Mouse (Mus musculus) urinary bladder, postnatal 14 days (tissue): Measurements from ENCODE around the gene Chpf.
A peak's percentile ranks its signal among the peaks of the same experiment; 100 is the strongest.

Experiments used
- DNase-seq: peaks from one replicate; pipeline ENCODE4 v3.0.0; 2021; ENCODE audit warnings: low spot score

Chpf gene

GRCm38 (mm10) chr1:75458025-75458788 is 20.9 kb downstream of the Chpf start:
- DNase-seq, result peak; percentile 38

DNA sequence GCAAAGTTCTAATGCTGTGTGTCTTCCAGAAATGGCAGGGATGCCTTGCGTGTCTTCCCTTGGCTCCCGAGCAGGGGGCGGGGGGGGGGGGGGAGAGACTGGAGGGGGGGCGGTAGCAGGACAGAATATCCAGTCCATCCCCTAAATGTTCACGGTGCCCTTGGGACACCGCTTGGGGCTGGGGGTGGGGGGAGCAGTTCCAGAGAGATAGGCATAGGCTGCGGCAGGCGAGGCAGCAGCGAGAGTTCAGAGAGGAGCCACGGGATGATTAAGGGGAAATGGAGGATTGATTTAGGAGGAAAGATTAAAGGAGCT is 21.4 kb downstream of the Chpf start:
- DNase-seq, result no peak

- no peak for DNase-seq
Measured at GRCm38 (mm10) chr1:75456746-75457564, 22.2 kb downstream of the Chpf start.

DNA sequence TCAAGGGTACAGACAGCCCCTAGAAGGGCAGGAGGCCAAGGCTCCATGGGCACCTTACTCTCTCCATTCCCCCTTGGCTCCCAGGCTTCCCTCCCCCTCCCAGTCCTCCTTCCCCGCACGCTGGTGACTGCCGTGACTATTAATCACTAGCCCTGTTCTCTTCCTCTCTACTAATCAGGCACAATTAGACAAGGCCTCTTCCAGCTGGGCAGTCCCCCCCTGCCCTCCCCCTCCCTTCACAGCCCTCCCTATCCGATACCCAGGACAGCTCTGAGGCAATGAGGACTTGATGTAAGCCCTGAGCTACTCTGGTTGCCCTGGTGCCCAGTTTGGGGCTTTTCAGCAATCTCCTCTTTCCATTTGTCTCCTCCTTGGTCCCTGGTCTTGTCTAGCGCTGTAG is 23.2 kb downstream of the Chpf start:
- no peak for DNase-seq

DNA sequence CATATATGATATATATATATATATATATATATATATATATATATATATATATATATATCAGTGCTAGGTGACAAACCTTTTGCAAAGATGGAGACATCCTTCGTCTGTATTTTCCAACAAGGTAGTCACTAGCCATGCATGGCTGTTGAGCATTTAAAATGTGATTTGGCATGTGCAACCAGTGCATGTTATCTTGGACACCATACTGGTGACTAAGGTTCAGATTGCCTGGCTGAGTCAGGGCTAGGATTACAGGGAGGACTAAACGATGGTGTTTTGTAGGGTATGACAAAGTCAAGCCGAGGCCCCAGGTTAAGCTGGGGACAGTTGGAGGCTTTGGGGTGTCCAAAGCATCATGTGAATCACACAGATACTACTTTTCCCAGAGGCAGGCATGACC is 23.7 kb downstream of the Chpf start:
- DNase-seq, result no peak

DNA sequence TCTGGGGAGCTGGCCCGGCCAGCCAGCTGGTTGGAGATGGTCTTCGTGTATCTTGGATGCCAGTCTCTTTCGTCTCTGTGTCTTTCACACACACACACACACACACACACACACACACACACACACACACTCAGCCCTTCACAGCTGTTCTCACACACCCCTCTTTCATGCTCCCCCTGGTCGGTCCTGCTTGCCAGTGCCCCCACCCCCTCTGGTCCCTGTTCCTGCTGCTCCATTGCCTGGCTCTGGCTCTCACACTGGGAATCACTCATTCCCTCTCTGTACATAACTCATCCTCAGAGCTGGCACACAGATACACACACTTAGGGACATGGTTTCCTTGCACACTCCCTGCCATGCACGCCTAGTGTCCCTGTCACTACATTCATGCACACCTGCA is 27.2 kb downstream of the Chpf start:
- no peak for DNase-seq

- no peak for DNase-seq
Measured at GRCm38 (mm10) chr1:75450314-75451005, 28.6 kb downstream of the Chpf start, which contains the start of gene Asic4. Asic4 (plus strand) TSS chr1:75450436.

DNA sequence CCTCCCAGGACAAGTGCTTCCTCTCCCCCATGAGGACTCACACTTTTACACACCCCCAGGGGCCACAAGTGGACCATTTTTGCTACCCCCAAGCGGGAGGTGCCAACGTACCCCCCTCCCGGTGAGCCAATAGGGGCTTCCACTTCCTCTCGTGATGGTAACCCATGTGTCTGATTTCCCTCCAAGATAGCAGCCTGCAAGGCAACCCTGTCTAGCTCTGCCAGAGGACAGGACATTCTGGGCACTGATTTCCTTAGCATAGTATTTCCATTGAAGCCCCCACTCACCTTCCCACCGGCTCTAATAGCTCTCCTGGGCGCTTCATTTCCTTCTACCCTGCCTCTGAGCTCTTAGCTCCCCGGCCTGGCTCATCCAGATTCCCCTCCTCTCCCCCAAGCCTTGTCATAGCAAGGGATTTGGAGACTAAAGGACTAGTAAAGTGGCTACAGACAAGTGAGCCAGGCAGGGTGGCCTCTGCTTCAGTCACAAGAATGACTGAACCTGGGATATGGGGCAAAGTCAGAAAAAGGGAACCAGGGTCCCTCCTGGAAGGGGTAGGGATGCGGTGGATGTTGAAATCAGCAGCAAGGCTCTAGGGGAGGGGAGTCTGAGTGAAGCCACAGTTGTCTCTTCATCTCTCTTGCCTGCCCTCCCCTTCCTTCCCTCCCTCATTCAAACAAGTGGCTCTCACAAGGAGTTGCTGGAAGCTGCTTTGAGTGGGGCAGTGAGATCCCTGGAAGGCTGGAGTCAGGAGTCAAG is 29.6 kb downstream of the Chpf start:
- DNase-seq, result no peak

DNA sequence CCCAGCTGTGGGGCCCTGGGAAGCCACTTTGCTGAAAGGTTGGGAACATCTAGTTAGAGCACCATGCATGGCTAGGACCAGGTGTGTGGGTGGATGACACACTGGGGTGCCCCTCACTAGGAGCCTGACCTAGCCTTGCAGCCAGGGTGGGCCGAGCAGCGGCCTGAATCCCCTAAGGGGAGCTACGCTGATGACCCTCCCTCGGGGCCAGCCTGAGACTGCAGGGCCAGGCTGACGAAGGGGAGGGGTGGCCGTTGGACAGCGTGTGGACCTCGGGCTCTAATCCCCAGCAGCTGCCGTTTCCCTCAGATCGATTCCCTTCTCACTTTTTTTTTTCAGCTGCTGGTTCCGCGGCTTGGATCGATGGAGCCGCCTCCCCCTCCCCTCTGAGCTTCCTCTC is 30.2 kb downstream of the Chpf start:
- DNase-seq, result no peak

GRCm38 (mm10) chr1:75448052-75448431 is 31.1 kb downstream of the Chpf start:
- no peak for DNase-seq

GRCm38 (mm10) chr1:75447265-75448051 is 31.6 kb downstream of the Chpf start:
- no peak for DNase-seq

GRCm38 (mm10) chr1:75446656-75447055 is 32.5 kb downstream of the Chpf start:
- DNase-seq, result no peak

DNA sequence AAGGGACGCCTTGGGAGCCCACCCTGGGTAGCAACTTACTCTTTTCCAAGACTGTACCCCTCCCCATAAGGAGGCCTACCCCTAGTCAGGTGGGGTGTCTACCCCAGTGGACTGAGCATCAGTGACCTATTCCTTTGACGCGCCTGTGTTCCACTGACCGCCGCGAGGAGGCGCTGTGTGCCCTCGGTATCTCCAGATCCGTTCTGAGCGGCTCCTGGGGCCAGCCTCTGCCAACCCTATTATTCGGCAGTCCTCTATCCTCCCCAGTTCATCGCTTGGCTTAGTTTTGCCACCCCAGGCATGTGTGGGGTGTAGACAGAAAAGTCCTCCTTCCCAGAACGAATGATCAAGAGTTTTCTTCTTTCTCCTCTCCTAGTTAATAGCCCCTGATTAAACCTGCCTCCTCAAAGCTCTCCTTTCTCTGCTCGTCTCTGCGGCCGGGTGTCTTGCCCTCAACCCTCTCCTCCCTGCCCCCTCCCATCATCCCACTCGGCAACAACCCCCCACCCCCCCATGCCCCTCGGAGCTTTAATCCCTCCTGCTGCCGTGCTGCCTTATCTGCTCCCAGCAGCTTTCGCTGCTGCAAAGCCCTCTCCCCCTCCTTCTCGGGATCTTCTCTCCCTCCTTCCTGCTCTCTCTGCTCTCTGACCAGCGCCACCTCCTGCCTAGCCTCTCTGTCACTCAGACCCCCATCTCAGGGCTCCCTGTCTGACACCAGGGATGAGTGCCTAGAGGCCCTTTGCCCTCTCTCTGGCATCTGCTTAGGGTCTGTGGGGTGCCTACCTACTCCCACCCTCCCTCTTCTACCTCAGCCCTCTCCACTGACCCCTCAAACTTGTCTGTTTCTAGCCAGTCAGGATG is 33.1 kb downstream of the Chpf start:
- peak; percentile 78 for DNase-seq

- DNase-seq, result no peak
Measured at GRCm38 (mm10) chr1:75445141-75445701, 33.9 kb downstream of the Chpf start.

- DNase-seq, result no peak
Measured at GRCm38 (mm10) chr1:75444208-75444607, 34.9 kb downstream of the Chpf start.

GRCm38 (mm10) chr1:75443247-75444024 is 35.7 kb downstream of the Chpf start:
- DNase-seq, result no peak

DNA sequence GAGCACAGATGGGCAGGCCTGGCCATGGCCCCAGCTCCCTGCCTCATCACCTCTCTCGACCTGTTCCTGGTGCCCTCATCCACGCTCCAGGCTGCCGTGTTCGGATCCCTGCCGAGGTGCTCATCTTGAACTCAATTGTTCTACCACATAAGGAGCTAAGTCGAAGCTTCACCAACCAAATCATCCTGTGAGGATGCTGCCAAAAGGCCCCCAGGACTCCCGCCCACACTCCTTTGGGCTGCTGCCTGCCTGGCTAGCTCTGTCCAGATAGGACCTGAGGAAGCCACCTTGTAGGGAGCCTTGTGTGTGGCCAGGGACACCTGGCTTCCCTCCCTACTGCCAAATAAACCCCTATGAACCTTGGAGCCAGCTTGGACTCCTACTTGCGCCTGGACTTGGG is 36.3 kb downstream of the Chpf start:
- no peak for DNase-seq

DNA sequence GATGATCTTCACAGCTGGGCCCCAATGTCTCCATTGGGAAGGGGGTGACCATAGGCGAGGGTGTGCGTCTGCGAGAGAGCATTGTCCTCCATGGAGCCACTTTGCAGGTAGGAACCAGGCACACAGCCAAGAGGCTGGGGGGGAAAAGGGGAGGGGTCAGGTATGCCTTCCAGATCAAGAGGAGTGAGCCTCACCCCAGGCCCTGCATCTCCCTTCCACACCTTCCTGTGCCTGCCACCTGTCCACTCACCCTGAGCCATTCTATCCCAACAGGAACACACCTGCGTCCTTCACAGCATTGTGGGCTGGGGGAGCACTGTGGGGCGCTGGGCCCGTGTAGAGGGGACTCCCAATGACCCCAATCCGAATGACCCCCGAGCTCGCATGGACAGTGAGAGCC is 36.9 kb downstream of the Chpf start:
- no peak for DNase-seq

- DNase-seq, result no peak
Measured at GRCm38 (mm10) chr1:75441471-75441996, 37.6 kb downstream of the Chpf start.
